Mouse (Mus musculus): ENCODE measurements around the gene Psmg3. TPM values are rescaled to one million over a fixed set of nuclear protein-coding genes. Genes with fewer than 3 reads are reported as not detected.

Psmg3 gene
- 27.3 and 30.9 TPM in 2 replicates for total RNA-seq (2015)
- total RNA-seq (2017), result 24.6 and 32.5 TPM in 2 replicates

DNA sequence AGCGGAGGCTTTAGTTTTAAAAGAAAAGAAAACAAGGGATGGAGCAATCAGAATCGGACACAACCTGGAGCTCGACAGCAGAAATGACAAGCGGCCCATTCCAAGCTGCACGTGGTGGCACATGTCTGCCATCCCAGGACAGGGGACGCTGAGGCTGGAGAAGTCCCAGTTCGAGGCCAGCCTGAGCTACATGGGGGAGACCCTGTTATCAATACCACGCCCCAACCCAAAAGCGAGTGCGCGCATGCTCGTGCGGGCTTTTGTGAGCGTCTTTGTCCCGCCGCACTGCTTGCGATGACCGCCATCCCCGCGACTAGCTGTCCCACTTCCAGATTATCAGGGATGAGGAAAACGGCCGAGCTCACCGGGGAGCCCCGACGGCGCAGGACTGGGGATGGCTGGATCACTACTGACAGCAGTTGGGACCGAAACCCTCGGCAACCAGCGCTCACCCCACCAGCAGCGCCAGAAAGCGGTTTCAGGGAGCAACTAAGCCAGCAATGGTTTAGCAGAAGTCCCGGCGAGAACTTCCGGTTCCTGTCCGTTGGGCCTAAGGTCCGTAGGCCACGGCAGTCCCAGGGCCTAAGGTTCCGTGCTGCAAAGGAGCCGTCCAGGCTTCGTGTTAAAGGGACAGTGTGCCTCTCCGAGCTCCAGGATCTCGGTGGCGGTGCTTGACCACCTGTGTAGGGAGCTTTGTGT is at the start of gene Psmg3, which contains the start of gene Gm26938:
Gene Psmg3 (minus strand): TSS at position 529 of the 699 bp plus-strand sequence.
Gene Gm26938 (minus strand): TSS at position 51 of the 699 bp plus-strand sequence.
- ATAC-seq (replicated peaks; ENCODE audit: poor library complexity), result peak; percentile 90

DNA sequence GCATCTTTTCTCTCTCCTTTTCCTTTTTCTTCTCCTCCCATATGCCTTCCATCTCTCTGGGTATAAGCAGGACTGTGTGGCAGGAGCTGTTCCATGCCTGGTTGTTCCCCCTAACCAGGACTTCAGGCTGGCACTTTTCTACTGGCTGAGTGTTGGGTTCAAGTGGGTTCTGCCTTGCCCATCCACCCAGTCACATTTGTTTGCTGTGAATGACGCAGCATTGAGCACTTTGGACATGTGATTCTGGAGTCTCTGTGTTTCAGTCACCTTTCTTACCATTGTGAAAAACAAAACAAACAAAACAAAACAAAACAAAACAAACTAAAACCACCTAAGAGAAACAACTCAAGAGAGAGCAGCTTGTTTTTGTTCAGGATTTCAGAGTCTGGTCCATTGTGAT is 44.8 kb upstream of the Psmg3 start:
- ATAC-seq (replicated peaks; ENCODE audit: poor library complexity), result no peak

DNA sequence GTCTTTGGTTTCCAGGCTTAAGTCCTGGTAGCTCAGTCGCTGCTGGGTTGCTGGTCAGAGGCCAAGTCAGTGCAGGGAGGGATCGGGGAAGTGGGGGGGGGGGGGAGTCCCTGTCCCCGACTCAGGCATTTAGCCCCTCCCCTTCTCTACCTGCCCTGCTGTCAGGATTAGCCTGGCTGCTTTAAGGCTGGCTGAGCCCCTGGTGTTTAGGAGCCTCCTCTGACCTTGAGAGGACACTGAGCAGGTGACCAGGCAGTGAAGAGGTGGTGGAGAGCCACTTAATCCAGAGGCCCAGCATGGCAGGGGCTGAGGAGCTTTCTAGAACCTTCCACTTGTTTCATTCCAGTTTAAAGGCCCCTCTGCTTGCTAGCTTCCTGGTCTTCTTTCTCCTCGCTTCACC is 44.2 kb upstream of the Psmg3 start:
- no peak for ATAC-seq (replicated peaks; ENCODE audit: poor library complexity)

DNA sequence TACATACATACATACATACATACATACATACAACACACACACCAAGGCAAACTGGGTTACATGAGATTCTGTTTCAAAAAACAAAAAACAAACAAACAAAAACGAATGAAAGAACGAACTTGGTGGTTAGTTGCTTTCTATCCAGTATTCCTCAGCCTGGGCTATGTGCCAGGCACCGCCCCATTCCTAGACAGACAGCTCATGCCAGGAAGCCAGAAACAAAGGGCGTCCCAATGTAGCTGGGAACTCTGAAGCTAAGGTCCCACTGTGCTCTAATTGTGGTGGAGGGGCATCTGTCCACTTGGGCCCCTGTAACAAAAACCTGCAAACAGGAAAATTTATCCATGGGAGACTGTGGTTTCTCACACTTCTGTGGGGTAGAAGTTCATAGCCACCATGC is 36.1 kb upstream of the Psmg3 start:
- no peak for ATAC-seq (replicated peaks; ENCODE audit: poor library complexity)

DNA sequence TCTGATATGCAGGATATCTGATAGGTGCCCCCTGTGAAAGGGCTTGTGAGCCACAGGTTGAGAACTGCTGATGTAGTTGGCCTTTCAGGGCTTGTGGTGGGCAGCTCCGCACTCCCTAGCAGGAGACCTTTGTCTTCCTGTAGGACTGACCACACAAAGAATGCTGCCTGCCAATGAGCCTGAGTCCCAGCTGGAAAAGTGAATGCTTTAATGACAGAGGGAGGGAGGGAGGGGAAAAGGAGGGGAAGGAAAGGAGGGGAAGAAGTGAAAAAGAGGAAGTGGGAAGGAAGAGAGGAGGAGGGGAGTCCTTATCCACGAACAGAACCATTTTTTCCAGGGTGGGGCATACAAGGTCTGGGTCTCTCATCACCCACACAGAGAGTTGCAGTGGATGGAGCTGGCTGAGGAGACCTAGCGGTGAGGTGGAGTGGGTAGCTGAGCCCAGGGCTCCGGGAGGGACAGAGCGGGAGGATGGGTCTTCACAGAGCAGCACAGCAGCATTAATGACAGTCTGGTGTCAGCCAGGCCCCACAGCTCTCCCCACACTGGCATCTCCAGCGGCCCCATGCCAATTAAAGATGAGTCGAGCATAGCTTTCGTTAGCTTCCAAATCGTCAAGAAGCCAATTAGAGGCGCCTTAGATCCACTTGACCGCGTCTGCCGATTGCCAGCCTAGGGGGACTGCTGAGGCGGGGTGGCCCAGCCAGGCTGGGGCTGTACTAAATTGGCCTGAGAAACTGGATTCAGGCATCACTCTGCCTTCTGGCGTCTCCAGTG is 33.8 kb upstream of the Psmg3 start:
- no peak for ATAC-seq (replicated peaks; ENCODE audit: poor library complexity)

DNA sequence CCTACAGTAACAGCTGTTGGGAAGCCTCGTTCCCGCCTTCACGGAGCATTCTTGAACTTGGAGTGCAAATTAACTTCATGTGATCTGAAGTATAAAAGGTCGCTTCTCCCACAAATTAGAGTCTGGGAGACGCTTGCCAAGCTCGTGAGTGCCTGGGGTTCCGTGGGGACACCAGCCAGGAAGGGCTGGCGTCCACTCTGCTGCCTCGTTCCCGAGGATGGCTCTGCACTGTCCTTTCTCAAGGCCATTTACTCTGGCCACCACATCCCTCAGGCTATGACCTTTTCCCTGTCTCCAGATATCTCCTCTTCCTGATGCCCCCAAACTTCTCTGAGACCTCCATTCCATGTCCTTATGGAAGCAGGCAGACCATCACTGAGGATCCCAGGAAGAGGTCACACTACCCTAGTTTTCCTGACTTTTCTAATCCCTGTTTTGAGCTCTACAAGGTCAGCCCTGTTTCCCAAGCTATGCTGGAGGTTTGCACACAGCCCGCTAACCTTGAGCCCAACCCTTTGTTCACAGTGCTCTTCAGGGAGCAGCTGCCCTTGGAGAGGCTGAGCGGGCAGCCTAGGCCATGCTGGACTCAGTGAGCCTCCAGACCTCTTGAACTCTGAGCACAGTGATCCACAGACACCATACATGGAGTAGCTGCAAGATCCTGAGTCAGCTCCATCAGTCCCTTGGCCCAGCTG is 23.1 kb upstream of the Psmg3 start:
- no peak for ATAC-seq (replicated peaks; ENCODE audit: poor library complexity)

DNA sequence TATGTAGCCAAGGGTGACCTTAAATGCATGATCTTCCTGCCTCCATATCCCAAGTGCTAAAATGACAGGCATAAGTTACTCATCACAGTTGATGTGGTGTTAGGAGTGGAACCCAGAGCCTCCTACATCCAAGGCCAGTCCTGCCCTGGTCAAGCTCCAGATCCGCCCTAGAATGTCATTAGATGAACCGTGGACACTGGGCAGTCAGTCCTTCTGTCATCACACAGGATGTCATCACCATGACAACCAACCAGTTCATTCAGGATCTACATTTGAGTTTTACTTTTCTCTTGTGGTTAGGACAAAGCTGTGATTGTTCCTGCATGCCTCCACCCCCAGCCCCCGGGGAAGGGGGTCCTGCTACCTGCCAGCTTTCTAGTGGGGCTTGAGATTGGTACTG is 12.5 kb upstream of the Psmg3 start:
- ATAC-seq (replicated peaks; ENCODE audit: poor library complexity), result no peak

DNA sequence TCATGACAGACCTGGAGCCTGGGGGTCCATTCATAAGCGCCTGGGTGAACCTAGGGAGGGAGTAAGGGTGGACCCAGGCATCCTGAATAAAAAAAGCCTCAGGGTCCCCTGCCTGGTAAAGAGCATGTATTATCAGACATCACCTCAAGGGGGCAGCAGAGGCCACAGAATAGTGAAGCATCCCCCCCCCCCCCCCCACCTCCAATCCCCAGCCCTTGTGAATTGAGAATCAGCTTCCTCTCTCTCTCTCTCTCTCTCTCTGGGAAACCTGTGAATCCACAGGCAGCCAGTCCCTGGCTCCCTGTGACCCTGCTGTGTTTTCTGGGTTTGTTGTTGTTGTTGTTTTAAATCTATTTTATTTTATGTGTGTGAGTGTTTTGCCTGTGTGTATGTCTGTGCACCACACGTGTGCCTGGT is 11.8 kb upstream of the Psmg3 start:
- ATAC-seq (replicated peaks; ENCODE audit: poor library complexity), result peak; percentile 88

DNA sequence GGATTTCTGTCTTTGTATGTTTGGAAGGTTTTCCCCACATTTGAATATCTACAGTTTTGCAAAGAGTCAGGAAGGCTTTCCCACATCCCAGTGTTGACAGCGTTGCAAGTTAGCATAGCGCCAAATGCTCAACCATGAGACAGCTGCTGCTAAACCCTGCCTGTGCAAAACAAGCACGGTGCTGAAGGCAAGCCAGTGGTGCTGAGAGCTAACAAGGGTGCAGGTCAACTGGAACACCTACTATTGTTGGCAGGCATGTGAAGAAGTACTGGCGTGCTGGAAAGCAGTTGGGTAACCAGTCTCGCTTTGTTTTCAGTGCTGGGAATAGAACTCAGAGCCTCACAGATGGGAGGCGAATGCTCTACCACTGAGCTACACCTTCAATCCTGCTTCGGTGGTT is 9.0 kb upstream of the Psmg3 start:
- ATAC-seq (replicated peaks; ENCODE audit: poor library complexity), result no peak

DNA sequence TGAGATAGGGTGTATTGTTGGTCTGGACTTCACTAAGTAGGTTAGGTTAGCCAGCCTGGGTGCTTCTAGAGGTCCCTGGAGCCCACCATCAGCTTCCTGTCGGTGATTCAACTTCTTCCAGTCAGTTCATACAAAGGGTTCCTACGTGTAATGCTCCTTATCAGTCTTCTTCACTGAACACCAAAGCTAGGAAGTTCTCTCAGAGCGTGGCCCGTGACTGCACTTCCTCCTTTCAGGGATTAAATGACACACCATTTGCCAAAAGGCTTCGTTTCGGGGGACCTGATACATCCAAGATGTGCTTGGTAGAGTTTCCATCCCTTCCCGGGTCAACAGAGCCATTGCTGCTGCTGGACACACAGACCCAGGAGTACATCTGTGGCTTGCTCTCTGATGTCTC is 5.4 kb upstream of the Psmg3 start:
- ATAC-seq (replicated peaks; ENCODE audit: poor library complexity), result no peak

DNA sequence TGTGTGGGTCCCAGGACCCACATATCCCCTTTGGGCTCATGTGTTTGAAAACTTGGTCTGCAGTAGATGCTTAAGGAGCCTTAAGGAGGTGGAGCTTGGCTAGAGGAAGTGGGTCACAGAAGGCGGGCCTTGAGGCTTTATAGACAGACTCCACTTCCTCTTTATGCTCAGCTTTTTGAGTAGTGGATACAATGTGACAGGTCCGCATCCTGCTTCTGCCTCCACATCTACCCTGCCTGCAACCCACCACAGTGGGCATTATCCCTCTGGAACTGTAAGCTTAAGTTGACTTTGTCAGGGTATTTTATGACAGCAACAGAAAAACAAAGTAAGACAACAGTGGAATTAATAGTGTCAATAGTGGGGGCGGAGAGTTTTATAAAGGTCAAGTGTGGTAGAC is 4.0 kb upstream of the Psmg3 start:
- ATAC-seq (replicated peaks; ENCODE audit: poor library complexity), result peak; percentile 78

DNA sequence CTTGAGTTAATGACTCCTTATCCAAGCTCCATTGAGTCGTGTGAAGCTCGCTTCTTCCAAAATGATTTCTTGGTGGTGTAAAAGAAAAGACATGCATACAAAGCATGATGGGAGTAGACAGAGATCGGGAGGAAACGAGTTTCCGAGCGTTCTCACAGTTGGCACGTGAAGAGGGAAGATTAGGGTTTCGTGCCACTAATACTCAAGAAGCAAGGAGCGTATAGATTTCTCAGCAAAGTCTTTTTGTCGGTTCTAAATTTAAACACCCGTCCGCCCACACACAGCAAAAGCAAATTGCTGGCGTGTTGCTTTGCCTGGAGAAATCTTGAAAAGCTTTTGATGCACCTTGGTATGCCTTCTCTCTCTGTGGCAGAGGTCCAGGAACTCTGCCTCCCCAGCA is 2.7 kb upstream of the Psmg3 start:
- ATAC-seq (replicated peaks; ENCODE audit: poor library complexity), result no peak

DNA sequence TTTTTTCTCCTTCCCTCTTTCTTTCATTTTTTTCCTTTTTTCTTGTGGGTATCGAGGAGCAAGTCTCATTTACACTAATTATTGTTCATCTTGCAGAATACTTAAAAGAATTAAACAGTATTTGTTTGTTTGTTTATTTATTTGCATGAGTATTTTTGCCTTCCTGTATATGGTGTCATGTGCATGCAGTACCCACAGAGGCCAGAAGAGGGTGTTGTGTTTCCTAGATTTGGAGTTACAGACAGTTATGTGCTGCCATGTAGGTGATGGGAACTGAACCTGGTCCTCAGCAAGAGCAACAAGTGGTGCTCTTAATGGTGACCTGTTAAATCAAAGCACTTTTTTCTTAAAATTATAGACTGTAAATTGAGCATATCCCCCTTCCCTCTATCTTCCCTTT is 908 bp upstream of the Psmg3 start:
- ATAC-seq (replicated peaks; ENCODE audit: poor library complexity), result no peak

DNA sequence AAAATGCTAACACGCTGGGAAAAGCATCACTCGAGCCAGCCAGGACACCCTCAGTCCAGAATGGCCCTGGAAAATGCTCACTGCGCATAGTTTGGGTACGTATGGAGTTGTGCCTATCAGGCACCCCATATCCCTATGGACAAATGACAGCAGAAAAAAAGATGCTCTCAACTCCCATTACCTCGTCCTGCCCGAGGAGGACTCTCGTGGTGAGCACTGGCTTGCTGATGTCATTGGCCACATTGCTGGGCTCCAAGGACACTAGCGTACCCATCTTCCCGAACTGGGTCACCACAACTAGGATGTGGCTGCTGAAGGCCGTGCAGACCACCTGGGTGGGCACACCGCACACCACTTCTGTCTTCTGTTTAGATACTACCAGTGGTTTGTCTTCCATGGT is 738 bp downstream of the Psmg3 start:
- ATAC-seq (replicated peaks; ENCODE audit: poor library complexity), result no peak

DNA sequence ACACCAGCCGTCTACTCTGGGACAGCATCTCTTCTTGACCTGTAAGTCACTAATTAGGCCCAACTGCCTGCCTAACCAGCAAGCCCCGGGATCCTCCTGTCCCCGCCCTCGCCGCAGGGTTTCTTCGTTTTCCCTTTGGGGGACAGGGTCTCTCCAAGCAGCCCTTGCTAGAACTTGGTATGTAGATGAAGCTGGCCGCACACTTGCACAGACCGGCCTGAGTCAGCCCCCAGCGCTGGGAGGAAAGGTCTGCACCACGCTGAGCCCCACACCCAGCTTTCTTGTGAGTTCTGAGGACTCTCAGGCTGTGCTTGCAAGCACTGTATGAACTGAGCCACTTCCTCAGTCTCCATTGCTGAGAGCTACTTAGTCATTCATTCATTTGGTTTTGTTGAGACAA is 2.2 kb downstream of the Psmg3 start:
- ATAC-seq (replicated peaks; ENCODE audit: poor library complexity), result no peak

DNA sequence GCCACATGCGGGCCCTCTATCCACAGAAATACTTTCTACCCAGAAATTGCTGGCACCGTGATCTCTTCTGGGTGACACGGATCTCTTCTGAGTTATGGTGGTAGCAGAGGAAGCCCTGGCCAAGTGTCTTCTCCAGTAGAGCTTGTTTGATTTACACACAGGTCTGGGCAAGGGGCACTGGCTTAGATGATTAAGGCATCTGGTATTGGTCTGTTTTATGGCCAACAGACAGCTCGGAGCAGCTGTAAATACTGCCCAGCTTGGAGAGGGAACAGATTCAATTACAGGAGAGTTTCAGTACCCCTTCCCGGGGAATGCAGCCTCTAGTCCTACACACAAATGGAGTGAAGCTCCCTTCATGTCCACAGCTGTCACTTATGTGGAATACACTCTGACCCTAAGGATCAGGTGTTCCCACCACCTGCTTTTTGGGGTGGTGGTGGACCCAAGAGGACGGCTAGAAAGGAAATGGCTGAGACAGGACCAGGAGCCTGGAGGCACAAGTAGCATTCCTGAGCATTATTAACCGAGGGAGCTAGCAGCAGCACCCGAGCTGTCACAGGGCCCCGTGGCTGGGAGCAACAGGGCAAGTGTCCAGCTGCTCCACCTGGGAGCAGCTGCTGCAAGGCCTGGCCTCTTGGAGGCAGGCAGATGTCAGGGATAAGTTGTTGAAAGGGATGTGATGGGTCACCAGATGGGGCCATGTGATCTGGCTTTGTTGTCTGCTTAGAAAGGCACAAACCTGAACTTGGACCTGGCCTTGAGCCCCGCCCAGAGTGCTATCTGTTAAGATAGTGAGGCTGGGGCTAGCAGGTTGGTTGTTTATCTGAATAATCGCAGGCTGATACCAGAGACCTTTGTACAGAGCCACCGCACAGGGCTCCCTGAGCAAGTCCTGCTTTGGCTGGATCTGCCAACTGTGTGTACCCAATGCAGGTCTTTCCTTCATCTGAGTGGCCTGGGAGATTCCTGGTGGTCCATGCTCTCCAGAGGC is 4.9 kb downstream of the Psmg3 start:
- no peak for ATAC-seq (replicated peaks; ENCODE audit: poor library complexity)

DNA sequence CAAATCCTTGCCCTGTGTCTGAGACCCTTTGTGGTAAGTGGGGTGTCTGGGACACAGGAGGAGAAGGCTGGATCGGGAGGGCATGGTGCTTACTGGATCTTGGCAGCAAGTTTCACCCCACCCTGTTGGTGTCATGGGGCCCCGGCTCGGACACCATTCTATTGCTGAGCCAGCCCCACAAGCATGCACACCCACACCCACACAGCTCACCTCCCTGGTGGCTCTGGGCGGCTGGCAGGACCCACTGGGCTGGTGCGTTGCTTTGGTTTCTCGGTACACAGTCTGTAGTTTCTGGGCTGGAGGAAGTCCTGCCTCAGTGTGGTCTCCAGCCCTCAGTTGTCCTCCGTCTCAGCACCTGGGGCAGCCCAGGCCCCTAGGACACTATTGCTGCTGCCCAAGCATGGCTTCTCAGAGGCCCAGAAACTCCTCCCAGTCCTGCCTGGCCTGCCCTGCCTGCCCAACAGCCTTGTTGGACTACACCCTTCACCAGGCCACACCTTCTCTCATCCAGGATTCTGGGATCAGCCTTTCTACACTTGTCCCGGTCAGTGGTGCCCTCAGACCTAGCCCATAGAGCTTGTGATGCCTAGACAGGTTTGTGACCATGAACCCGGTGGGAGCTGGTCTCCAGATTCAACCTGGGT is 7.0 kb downstream of the Psmg3 start, which contains the start of gene Tmem184a:
Gene Tmem184a (minus strand): TSS at position 380 of the 644 bp plus-strand sequence.
- no peak for ATAC-seq (replicated peaks; ENCODE audit: poor library complexity)

DNA sequence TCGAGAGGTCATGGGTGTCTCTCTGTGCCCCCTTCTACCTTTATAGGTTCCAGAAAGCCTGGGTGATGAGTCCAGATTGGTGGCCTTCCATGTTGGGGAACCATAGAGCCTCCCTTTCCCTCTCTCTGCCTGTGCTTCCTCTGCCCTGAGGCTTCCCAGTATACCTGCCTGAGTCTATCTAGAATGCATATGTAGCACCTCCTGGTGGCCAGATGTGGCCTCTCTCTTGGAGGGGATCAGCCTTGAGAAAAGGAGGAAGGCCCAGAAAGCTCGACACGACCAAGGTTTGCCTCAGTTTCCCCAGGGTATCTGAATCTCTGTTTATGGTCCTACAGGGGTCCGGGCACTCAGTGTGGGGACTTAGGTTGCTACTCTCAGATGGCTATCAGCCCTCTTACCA is 7.9 kb downstream of the Psmg3 start:
- ATAC-seq (replicated peaks; ENCODE audit: poor library complexity), result peak; percentile 77

DNA sequence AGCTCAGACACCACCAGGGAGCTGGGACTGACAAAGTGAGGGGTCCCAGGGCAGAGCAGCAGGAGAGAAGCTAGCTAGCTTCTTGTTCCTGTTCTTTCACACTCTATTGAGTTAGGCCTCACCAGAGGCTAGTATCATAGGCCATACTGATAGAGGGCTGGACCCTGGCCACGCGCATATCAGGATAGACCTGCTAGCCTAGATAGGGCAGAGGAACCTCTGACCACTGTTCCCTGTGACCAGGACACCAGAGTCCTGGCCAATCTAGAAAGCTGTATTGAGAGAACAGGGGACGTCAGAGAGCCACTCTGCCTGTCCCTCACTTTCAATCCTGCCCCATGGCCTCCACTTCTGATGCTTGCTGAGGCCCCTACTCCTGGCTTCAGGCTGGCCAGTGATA is 8.6 kb downstream of the Psmg3 start:
- ATAC-seq (replicated peaks; ENCODE audit: poor library complexity), result no peak

DNA sequence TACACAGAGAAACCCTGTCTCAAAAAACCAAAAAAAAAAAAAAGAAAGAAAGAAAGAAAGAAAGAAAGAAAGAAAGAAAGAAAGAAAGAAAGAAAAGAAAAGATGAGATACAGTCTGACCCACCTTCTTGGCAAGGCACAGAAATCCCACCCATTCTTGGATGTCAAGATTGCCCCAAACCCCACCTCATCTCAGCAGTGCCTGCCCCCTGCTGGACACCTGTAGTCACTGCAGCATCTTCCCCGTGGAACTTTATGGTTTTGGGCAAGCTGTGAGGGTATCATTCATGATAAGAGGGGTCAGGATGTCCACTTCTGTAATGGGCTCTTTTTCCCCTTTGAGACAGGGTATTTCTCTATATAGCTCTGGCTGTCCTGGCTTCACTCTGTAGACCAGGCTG is 9.4 kb downstream of the Psmg3 start:
- ATAC-seq (replicated peaks; ENCODE audit: poor library complexity), result peak; percentile 65
